Mouse (Mus musculus) cerebellum, adult 2 months (tissue): Measurements from ENCODE around the gene Fndc3b. TPM values are rescaled to one million over a fixed set of nuclear protein-coding genes. Genes with fewer than 3 reads are reported as not detected.

Experiments used
- DNase-seq, 2 experiments: peaks; one replicate each; pipeline ENCODE4 v3.0.0; 2021
- H3K27ac ChIP-seq: fragments of 200-500 bp; 2 replicates; pipeline ENCODE4 v1.5.1; 2012; ENCODE audit warnings: low read length, control low read depth, inconsistent platforms; ENCODE audit not compliant: insufficient read depth
- H3K27me3 ChIP-seq: fragments of 200-500 bp; 2 replicates; pipeline ENCODE4 v1.6.1; 2012; ENCODE audit warnings: inconsistent platforms, mild to moderate bottlenecking, low read length, moderate library complexity; ENCODE audit not compliant: control insufficient read depth, insufficient read depth
- H3K4me1 ChIP-seq: fragments of 200-500 bp; 2 replicates; pipeline ENCODE4 v1.6.1; 2011; ENCODE audit warnings: low read length; ENCODE audit not compliant: control insufficient read depth, insufficient read depth
- H3K4me3 ChIP-seq: fragments of 200-500 bp; replicated peaks from 2 replicates; pipeline ENCODE3; 2011; ENCODE audit warnings: mild to moderate bottlenecking, low read depth, low read length, control low read depth; ENCODE audit not compliant: insufficient read depth
- CTCF ChIP-seq: fragments of 200-500 bp; IDR thresholded peaks from 2 replicates; pipeline ENCODE4 v1.5.1; 2011; ENCODE audit warnings: low read depth, mild to moderate bottlenecking, control low read depth, low read length, moderate library complexity, borderline replicate concordance; ENCODE audit not compliant: insufficient read depth
- POLR2A ChIP-seq: fragments of 200-500 bp; IDR thresholded peaks from 2 replicates; pipeline ENCODE4 v1.6.1; 2011; ENCODE audit warnings: low read length, control low read depth, borderline replicate concordance; ENCODE audit not compliant: insufficient read depth
- WGBS: fragments of 180-500 bp; shearing (Covaris S2); methylation state at CpG from one replicate; pipeline ENCODE4 v1.1.7; 2018; 5-methylcytosine and 5-hydroxymethylcytosine counted together
- polyA plus RNA-seq: library from polyadenylated mRNA; depleted of rRNA; stranded (reverse); fragments of >200 nt; gene quantifications from 2 replicates; pipeline ENCODE4 v1.2.3, GENCODE M21; 2012

Gene Fndc3b
- polyA plus RNA-seq, 1 experiment = 4.1 TPM

DNA sequence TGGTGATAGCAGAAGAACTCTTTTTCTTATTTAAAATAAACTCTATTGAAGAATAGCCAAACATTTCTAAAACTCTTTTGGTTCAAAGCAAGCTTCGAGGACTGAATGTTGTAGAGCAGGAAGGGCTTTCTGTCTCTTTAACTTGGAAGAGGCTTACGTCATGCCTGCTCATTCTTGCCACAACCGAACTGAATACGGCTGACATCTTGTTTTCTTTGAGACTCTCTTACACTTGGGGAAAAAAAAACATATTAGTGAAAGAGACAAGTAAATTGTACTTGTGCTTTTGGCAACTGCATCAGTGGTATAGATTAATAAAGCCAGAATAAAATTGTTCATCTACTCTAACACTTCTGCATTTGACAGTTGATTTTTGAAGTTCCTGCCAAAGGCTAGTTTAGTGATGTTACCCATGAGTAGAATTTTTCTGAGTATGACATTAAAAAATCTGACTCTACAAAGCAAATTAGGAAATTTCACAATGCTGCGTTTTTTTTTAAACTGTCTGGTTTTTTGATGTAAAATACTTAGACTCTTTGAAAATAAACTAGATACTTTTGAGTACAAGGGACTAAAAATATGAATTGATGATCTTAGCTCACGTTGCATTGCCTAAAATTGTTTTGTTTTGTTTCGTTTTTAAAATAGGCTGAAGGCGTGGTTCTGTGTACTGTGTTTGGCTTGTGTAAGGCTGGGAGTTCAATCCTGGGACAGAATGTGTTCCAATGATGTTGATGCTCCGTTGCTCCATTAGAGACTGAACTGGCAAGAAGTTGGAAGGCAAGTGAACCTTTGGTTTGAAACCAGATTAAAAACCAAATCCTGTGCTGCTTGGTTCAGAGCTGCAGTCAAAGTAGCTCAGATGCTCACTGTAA, 32.4 kb upstream of the Fndc3b start:
- 83% methylated on average over 9 of the region's 9 CpGs for WGBS
- DNase-seq = no peak
- Histone ChIP-seq H3K4me1 (no peaks in the 10 kb centered on the region), H3K4me3 (no peak overlapping the region), H3K27me3 (no peaks in the 10 kb centered on the region), H3K27ac (no peak overlapping the region)
- TF ChIP-seq POLR2A = no peak
- no peak for TF ChIP-seq CTCF

DNA sequence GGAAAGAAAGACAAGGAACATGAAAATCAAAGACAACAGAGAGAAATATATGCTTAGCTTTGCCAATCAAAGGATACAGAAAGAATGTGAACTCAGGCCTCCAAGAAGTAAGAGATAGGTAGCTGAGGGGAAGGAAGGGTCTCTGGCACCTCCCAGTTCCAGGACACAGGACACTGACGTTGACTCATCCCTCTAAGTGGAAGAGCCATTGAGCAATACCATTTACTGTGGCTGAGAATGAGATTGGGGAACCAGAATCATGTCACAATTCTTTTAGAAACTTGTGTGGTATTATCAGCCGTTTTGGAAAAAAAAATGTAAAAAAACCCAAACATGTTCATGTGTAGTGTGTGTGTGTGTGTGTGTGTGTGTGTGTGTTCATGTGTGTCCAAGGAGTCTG, 31.0 kb upstream of the Fndc3b start:
- WGBS = 75% methylated on average over 2 of the region's 2 CpGs
- no peak for TF ChIP-seq POLR2A
- TF ChIP-seq CTCF = no peak
- H3K4me1 ChIP-seq = no peaks in the 10 kb centered on the region
- no peaks in the 10 kb centered on the region for H3K27me3 ChIP-seq
- H3K4me3 ChIP-seq = no peak overlapping the region
- DNase-seq = no peak
- H3K27ac ChIP-seq = no peak overlapping the region

DNA sequence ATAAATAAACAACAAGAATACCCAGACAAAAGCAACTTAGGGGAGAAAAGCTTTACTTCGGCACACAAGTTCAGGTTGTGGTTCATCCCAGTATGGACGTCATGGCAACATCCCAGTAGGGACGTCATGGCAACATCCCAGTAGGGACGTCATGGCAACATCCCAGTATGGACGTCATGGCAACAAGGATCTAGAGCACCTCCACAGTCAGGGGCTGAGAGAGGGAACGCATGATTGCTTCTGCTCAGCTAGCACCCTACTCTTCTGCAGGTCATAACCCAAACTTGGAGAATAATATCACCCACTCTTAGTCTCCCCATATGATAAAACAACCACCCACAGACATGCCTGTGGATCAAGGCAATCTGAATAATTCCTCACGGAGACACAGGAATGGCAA, 29.0 kb upstream of the Fndc3b start:
- TF ChIP-seq POLR2A (no peak), CTCF (no peak)
- no peaks in the 10 kb centered on the region for H3K27me3 ChIP-seq
- H3K4me1 ChIP-seq = no peaks in the 10 kb centered on the region
- 29% methylated on average over 7 of the region's 7 CpGs for WGBS
- H3K27ac ChIP-seq = no peak overlapping the region
- DNase-seq = no peak
- no peak overlapping the region for H3K4me3 ChIP-seq

DNA sequence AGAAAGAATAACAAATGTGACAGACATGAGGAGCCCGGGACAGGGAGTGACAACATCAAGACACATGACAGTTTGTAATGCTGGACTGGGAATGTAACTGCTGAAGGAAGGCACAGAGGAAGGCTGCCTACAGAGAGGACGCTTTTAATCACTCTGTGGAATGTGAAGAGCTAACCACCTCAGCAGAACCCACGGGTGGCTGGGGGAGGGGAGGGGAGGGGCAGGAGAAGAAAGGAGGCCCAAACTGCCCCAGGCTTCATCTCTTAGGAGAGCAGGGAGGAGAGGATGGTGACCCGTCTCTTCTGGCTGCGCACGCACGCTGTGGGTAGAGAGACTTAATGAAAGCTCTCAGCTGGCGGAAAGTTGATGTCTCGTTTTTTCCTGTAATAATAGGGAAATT, 25.1 kb upstream of the Fndc3b start:
- WGBS = 35% methylated on average over 9 of the region's 9 CpGs
- Histone ChIP-seq H3K4me1 (no peaks in the 10 kb centered on the region), H3K27me3 (no peaks in the 10 kb centered on the region), H3K4me3 (no peak overlapping the region), H3K27ac (no peak overlapping the region)
- TF ChIP-seq CTCF = no peak
- TF ChIP-seq POLR2A = no peak
- DNase-seq = no peak

DNA sequence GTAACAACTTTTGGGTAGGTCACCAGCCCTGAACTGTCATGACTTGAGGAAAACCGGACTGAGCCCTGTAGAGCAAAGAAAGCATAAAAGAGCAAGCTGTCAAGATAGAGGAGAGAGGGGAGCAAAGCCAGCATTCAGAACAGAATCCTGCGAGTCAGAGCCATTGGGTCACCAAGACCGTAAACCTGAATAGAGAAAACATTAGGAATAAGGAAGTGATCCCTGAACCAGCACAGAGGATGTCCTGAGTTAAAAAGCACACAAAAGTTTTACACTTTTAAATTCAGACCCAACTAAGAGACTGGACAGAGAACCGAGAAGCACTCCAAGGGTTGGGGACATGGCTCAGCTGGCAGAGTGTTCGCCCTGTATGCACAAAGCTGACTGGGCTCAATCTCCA, 24.0 kb upstream of the Fndc3b start:
- no peaks in the 10 kb centered on the region for H3K4me1 ChIP-seq
- no peak overlapping the region for H3K4me3 ChIP-seq
- no peak for DNase-seq
- 70% methylated on average over 5 of the region's 5 CpGs for WGBS
- no peaks in the 10 kb centered on the region for H3K27me3 ChIP-seq
- TF ChIP-seq POLR2A (no peak), CTCF (no peak)
- H3K27ac ChIP-seq = no peak overlapping the region

DNA sequence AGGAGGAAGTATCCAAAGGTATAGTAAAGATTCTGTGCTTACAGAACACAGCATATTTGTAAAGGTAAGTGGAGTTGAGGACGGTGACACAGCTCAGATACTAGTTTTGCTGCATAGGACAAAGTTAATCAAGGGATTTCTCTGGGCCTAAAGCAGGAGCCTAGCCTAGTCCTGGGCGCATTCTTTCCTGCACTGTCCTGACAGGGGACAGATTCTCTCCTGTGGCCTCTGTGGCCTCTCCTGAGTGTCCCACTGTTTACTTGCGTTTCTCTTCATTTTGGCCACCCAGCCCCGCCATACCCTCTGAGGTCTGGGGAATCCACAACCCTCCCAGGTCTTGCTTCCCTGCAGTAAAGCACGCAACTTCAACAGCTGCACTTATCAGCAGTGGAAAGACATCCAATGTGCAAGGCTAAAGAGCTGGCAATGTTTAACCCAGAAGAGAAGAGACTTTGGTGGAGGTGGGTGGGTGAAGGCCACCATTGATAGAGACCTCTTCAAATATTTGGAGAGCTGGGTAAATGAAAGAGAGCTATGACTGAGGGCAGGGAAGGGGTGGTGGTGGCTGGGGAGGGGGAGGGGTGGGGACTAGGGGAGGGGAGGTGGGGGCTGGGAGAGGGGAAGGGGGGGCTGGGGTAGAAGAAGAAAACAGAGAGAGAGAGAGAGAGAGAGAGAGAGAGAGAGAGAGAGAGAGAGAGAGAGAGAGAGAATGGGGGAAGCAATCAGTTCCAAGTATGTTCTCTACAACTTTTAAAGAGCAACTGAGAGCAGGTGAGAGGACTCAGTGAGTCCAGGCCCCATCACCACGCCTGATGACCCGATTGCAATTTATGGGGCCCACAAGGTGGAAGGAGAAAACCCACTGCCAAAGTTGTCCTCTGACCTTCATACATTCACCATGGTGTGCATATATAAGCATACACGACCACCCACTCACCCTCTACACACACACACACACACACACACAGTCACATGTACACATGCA, 18.0 kb upstream of the Fndc3b start:
- no peak overlapping the region for H3K27ac ChIP-seq
- 90% methylated on average over 8 of the region's 8 CpGs for WGBS
- H3K4me3 ChIP-seq = no peak overlapping the region
- H3K4me1 ChIP-seq = no peaks in the 10 kb centered on the region
- H3K27me3 ChIP-seq = no peaks in the 10 kb centered on the region
- no peak for DNase-seq
- TF ChIP-seq POLR2A (no peak), CTCF (no peak)

DNA sequence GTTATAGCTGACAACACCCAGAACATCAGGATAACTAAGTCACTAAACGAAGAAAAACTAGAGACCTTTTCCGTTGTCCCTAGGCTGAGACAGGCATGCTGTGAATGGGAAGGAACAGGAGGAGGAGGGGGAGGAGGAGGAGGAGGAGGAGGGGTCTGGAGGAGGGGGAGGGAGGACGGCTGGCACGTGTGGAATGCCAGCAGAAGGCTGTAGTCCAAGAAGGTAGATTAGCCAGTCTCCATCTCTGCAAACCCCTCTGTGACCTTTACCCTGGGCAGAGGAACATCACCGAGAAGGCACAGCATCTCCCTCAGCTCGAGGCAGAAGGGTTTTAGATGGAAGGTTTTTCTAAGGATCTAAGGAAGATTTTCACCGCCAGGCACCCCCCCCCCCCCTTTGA, 17.1 kb upstream of the Fndc3b start:
- H3K4me1 ChIP-seq = no peaks in the 10 kb centered on the region
- TF ChIP-seq POLR2A (no peak), CTCF (no peak)

More for the DNA sequence above, 17.1 kb upstream of the Fndc3b start:
- no peak overlapping the region for H3K27ac ChIP-seq
- no peak overlapping the region for H3K4me3 ChIP-seq
- 28% methylated on average over 7 of the region's 7 CpGs for WGBS
- H3K27me3 ChIP-seq = no peaks in the 10 kb centered on the region
- no peak for DNase-seq
